Mouse (Mus musculus) adrenal gland, postnatal 36 days (tissue): Measurements from ENCODE around the gene Tnfaip2. TPM values are rescaled to one million over a fixed set of nuclear protein-coding genes. Genes with fewer than 3 reads are reported as not detected.

Experiments used
- DNase-seq, 2 experiments: peaks; one replicate each; pipeline ENCODE4 v3.0.0; 2021; ENCODE audit warnings: mixed read lengths in 1 of 2
- total RNA-seq, 2 experiments: library from RNA; stranded (reverse); gene quantifications; 2 replicates each; pipeline ENCODE4 v1.2.3; 2021

Gene Tnfaip2
- total RNA-seq, 2 experiments from 2014 or later, result 13.9 to 14.3 TPM

DNA sequence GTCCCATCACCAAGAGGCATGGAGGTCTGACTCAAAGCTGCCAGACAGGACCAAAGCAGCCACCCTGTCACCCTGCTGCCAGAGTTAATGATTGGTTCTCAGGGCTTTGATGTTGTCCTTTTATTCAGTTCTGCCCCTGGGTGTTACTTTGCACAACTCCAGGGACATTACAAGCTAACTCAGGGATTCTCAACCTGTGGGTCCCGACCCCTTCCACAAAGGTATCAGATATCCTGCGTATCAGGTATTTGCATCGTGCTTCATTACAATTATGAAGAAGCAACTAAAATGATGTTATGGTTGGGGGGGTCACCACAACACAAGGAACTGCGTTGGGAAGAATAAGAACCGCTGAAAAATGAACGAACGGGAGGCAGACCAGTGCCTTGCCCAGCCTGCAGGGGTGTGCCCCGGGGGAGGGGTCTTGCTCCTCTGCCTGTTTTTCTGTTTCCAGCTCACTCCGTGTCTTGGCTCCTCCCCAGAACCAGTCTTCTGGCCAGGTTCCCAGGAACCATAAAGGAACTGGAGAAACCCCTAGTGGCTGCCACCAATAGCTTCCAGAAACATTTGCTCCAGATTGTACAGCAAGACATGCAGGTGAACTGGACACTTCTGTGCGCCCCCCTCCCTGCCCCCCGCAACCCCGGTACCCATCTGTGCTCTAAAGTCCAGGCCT, 14.7 kb upstream of the Tnfaip2 start:
- DNase-seq, result no peak

DNA sequence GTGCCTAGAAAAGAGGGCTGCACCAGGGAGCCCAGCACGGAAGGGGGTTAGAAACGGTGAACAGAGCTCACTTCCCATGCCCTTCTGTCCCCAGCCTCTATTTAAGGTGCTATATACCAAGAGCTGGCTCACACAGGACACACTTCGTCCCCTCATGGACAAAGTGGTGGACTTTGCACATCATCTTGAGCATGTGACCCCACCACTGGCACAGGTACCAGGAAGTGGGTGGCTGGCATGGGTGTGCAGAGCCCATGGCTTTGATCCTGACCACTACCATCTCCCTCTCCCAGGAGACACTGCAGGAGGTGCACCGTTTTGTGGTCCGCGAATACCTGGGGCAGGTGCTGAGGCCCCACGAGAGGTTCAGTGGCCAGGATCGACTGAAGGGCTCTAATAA, 13.9 kb upstream of the Tnfaip2 start:
- DNase-seq, result no peak

DNA sequence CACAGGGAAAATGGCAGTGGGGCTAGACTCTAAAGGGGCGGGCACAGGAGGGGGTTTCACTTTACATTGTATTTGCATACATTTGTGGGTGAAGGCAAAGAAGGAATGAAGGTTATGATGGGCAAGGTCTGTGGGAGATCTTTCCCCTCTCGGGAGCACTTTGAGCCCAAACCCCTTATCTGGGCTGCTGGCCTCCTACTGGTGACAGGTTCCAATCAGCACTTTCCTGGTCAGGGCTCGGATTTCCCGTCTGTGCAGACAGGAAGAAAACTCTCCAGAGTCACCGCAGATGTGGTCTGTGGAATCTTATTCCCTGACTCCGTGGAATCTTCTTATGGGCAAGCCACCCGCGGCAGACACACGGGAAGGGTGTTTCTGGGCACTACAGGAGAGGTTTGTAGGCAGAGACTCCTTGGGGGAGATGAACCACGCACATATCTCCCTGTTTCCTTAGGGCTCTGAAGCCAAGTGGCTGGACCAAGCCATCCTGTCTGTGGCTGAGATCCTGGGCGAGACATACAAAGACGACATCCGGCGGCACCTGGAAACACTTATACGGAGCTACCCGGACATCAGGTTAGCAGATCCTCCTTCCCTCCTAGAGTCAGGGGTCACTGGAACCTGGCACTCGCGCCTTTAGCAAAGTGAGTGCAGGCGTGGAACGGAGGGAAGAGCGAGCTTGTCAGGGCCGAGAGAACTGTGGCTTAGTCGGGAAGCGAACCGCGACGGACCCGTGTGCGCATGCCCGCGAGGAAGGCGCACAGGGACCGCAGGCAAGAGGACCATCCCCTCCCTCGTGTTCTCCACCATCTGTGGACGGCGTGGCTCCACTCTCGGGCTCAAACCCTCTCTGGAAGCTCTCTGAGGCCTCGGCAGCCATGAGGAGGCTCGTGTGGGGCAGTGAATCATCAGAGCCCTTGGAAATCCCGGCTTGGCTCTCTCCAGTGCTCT, 13.0 kb upstream of the Tnfaip2 start:
- DNase-seq, result peak in 1 of 2 experiments; percentile 67

DNA sequence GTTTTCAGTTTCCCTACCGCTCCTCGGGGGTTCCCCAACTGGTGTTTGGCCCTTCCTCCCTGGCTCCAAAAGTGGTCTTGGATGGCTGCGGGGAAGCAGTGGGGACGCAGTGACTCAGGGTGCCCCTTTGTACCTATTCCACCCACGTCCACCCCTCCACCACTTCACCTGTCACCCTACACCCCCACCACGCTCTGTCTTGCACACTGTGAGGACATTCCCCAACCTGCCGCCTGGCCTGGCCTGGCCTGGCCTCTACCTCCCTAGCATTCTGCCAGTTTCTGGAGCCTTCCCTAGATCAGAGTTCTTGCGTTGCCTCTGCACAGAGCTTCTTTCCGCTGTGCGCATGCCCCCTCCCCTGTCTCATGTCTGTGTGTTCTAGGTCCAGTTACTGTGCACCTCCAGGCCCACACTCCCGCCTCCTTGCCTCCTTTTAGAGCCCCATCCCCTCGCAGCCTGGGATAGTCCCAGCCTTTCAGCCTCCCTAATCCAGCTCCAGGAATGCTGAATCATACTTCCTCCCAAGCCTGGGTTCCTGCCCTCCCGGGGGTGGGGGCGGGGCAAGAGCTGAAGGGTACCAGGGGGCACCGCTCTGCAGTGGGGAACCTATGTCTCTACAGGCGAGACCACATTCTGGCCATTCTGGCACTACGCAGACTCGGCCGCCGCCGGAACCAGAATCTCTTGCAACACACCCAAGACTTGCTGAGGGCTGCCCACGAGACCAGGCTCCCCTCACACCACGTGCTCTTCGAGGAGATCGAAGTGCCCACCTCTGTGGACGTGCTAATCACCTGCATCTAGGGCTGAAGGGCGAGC, 12.0 kb upstream of the Tnfaip2 start:
- DNase-seq, result peak; percentile 56 to 81

DNA sequence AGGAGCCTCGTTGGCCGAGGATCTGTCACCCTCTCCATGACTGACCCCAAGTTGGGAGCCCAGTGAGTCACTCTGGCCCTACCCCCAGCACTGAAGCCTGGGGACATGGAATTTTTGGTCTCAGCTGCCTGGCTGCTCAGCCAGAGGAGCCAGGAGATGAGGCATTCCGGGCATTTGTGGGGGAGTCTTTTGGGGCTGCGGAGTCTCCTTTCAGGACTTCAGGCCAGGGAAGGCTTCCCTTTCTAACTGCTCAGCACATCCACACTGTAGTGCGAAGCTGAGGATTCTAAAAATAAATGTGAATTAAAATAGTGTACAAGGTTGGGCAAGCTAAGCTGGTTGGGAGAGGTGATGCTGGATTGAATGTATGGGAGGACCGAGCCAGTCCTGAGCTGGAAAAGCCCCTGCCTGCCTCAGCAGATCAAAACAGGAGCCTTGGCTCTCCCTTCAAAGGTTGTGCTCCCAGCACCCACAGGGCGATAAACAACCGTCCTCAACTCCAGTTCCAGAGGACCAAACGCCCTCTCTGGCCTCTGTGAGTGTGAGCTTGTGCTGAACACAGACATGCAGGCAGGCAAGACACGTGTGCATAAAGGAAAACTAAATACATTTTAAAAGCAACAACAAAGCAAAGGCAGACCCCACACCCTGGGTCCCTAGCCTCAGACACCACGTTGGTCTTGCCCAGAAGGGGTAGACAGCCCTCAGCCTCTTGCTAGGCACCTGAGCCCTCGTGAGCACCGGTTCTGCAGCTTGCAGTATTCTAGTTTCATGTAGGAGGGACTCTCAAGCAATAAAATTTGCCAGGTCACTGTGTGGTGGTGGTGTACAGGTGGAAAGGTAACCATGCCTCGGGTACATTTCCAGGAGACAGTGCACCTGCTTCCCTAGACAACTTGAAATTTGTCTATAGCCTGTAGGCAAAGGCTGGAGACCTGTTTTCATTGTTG, 11.1 kb upstream of the Tnfaip2 start:
- peak; percentile 65 for DNase-seq

DNA sequence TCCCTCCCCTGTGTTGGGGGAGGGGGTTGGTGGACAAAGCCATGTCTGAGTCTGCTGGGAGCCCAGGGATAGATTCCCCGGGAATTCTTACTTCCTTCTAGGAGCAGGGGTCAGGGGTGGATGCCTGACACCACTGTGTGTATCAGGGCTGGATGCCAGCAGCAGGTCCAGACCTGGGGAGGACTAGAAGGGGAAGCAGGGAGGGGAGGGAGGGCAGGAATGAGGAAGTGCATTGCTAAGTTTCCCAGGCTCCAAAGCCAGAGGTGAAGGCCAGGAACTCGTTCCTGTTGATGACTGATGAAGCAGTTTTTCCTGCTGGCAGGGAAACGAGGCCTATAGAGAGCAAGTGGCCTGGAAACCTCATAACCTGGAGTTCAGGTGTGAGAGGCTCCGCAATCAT, 10.2 kb upstream of the Tnfaip2 start:
- peak in 1 of 2 experiments; percentile 48 for DNase-seq

DNA sequence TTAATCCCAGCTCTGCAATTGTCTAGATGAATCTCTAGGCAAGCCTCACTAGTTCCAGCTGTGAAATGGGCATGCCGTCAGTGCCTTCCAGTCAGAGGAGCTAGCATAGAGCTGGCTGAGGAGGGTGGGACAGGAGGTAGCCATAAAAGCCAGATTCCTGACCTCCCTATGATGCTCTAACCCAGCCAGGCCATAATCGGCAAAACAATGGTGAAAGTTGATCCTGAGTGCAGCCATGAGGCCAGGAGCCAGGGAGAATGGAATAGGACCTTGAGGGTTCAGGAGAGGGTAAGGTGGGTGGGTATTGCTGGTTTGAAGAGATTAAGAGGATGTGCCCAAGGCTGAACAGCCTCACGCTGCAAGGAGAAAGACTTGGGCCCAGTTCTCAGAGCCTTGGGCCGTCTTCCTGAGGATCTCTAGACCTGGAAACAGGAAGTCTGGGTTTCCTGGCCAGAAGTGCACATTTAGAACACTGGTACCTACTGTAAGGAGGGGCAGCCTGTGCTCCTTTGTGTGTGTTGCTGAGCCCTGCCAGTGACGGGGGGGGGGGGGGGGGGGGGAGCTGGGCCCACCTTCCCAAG, 9.4 kb upstream of the Tnfaip2 start:
- no peak for DNase-seq

DNA sequence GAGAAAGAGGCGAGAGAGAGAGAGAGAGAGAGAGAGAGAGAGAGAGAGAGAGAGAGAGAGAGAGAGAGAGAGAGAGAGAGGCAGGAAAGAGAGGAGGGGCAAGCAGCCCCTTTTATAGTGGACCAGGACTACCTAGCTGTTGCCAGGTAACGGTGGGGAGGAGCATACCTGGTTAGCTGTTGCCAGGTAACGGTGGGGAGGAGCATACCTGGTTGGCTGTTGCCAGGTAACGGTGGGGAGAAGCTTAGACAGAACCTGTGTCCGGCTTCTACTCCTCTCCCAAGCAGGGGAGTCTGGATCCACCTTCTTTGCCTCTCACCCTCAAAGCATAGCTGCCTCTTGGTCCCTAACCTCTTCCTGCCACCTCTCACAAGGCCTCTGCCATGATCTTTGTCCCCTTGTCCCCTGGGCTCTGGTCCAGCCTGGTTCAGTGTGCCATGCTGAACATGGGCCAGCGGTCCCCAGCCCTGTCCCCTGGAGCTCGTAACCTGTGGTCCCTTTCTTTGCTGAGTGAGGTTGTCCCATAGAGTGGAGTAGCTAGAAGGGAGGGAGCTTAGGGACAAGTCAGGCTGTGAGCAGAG, 8.0 kb upstream of the Tnfaip2 start:
- peak in 1 of 2 experiments; percentile 48 for DNase-seq

DNA sequence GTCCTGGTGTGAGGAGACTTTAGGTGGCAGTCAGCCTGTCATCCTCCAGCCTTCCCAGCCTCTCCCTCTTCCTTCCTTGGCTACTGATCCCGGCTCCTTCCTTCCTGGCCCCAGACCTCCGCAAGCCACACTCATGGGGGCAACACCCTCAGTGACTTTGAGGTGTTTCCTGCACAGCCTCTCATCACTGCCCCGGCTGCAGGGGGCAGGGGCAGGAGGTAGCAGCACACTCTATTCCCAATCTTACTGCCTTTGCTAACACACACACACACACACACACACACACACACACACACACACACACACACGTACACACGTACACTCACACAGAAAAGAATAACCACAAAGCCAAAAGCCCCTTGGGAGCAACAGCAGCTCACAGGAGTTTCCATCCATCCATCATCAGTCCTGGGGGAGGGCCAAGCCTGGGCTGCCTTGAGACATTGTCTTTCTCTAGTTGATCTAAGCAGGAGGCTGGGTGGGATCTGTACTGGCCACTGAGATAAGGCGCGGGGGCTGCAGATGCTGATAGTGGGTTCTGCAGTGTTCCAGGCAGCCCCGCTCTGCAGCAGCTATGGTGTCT, 7.4 kb upstream of the Tnfaip2 start:
- DNase-seq, result peak; percentile 63 to 72

DNA sequence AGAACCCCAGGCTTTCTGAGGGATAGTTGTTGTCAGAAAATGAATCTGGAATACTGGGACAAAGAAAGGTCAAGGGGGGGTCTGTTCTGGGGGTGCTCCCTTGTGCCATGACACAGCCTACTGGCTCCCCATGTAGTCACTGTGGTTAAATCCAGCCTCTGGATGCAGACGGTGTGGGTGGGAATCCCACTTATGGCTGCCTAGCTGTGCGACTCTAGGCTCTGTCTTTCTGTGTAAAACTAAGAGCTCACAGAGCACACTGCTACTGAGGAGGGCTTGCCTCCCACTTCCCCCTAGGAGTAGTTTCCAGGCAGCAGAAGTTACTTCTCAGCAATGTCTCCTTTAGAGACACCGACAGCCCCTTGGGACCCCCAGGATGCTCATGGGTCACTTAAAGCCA, 6.1 kb upstream of the Tnfaip2 start:
- no peak for DNase-seq

DNA sequence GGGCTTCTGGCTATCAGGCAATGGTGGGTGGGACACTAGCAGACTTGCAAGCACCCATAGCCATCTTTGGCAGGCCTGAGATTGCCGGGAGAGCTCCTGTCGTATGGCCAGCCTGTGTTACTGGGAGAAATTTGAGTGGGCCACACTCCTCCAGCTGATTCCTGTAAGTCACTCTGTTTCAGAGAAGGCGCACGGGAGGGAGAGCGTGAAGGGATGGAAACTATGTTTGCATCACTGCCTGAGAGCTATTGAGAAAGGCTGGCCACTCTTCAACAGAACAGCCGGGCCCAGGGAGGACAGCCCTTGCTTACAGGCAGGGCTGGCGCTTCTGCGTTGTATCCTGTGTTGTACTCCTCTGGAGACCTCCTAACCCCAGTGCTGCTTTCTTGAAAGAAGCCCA, 5.6 kb upstream of the Tnfaip2 start:
- no peak for DNase-seq

DNA sequence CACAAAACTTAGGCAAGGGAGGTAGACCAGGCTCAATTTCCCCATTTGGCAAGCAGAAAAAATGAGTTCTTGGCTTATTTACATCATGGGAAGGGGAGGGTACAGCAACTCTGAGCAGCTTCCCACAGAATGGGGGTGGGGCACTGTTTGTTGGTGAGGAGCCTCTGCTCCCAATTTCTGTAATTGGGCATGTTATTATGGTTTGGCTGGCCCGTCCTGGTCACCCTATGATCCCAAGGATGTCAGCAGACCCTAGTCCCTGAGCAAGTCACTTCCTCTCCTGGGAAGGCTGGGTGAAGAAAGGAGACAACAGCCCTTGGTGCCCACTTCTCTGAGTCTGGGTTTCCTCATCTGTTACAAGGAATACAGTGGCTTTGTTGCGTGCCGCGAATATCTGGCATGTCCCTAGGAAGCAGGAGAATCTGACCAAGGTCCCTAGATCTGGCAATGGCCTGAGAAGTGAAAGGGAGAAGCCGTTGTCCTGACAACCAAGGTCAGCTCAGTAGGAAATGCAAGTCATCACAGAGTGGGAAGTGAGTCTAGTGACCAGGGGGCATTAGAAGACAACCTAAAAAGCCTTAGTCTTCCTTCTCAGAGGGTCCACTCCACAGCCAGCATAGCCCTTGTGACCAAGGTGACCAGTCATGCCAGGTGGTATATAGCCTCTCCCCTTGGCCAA, 4.9 kb upstream of the Tnfaip2 start:
- DNase-seq, result peak; percentile 80 to 82

DNA sequence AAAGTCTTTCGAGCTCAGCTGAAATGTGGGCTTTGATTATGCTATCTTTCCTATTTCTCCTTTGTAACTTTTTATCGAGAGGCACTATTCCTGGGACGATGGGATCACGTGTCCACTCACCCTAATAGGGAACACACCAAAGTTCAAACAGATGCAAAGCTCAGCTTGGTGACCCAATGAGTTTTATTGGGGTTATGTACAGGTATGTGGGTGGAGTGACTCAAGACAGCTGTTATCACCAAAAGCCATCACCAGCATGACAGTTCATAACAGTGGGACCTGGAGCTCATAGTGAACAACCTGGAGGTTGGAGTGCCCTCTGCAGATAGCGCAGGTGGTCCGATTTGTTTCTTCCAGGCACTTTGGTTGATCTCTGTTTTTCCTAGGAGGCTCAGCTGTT, 3.4 kb upstream of the Tnfaip2 start:
- no peak for DNase-seq

DNA sequence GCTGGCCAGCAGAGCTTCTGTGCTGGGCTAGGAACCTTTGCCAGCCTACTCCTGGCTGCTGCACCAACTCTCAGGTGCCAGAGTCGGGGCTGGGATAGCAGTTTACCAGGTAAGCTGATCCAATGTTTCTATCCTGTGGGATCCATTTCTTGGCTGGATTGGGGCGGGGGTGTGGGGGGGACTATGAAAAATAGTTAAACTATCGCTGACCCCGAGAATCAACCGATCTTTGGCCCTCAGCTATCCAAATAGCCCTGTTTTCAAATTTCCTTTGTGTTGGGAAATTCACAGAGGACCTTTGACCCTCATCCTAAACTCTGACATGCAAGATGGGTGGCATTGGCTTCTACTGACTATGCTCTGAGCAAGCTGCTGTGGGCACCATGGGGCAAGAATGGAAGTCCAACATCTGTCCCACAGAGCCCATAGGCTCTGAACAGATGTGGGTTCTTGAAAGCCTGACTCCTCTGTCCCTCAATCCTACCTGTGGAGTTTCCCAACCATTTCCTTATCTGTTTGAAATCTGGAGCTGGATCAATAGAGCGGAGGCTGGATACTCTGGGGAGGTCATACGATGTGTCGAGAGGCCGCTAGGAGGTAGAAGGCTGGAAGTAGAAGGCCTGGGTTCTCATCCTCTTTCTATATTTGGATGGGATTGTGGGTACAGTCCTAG, 1.4 kb upstream of the Tnfaip2 start:
- no peak for DNase-seq

DNA sequence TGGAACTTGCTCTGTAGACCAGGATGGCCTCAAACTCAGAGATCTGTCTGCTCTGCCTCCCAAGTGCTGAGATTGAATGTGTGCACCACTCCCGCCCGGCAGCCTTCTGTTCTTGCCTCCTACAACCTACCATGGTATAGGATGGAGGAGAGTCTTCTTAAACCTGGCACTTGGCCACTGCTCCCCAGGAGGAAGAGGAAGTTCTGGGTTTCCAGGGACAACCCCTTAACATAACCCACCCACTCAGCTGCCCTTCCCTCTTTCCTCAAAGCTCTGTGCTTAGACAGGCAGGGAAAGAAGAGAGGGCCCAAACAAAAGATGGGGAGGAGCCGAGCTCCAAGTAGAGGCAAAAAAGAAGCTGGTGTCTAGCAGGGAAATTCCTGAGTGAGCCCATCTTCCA, 746 bp upstream of the Tnfaip2 start:
- DNase-seq, result no peak

DNA sequence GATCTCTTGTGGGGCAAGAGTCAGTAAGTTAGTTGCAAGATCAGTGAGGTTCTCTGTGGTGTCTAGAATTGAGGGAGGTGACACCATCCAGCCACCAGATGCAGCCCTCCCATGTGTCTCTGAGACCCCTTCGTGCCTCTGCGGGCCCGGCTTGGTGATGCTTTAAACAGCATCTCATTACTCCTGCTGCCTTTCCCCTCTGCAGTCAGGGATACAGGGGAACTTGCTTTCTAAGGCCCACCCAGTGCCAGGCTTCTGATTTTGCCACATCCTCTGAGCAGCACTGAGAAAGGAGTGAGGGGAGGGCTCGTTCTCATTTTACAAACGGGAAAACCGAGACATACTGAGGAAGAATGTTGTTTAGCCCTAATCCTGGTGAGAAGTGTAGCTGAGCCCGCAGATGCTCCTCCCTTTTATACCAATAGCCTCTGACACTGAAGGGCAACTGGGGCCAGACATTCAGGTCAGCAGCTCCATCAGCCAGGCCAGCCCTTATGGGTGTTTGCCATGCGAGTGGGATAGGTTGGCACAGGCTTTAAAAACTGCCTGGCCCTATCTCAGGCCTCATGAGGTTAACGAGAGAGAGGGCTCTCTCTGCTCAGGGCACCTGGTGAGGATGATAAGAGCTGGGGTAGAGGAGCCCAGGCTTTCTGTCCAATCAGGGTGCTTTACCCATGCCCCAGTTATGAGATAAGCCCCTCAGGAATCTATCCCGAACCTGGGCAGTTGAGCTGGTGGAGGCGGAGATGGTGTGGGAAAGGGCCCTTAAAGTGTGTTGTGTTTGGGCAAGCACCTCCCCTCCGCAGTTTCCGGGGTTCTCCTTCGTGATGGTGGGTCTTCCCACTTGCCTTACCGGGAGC, 972 bp downstream of the Tnfaip2 start:
- DNase-seq, result no peak

DNA sequence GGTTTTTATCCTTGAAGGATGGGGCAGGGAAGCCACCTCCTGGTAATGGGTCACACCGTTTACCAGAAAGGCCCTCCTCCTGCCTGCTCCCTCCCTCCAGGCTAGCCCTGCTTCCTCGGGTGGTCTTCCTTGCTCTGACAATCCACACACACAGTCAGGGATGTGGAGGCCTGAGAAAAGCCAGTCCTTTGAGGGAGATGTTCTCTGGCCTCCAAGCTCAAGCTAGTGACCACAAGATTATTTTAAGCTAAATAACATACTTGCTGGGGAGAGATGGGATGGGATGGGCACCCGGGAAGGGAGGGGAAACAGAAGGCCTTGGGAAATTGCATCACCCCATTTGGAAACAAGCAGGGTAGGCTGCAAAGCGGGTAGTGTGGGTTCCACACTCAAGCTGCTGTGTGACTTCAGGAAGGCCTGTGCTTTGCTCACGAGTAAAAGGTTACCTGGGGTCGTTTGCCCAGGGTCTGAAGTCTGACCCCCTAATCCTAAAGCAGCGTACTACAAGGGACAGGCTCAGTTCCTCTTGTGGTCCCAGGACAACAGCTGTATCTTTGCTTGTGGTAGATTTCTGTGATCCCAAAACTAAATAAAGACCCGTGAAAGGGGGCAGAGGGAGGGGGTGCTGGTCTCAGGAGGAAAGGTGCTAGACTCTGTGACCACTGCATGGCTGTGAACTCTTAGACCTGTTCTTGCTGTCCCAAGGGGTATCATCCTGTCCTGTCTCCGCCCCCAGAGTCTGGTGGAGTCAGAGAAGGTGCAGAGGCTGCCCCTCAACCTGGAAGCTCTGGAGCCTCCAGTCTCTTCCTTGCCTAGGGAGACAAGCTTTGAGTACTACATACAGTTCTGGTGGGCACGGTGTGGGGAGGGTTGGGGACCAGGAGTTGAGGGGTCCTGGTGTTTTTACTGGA, 1.9 kb downstream of the Tnfaip2 start:
- no peak for DNase-seq
